Mouse (Mus musculus): ENCODE results near the gene Fbh1.

Gene Fbh1

GRCm38 (mm10) chr2:11718573-11718972 is 58.8 kb downstream of the Fbh1 start:
- DNase-seq (ENCODE audit: low spot score): no peak

- no peak for DNase-seq (ENCODE audit: low spot score)
Measured at GRCm38 (mm10) chr2:11714535-11714934, 62.8 kb downstream of the Fbh1 start.

GRCm38 (mm10) chr2:11713021-11713420 is 64.4 kb downstream of the Fbh1 start:
- DNase-seq (ENCODE audit: low spot score): no peak

DNA sequence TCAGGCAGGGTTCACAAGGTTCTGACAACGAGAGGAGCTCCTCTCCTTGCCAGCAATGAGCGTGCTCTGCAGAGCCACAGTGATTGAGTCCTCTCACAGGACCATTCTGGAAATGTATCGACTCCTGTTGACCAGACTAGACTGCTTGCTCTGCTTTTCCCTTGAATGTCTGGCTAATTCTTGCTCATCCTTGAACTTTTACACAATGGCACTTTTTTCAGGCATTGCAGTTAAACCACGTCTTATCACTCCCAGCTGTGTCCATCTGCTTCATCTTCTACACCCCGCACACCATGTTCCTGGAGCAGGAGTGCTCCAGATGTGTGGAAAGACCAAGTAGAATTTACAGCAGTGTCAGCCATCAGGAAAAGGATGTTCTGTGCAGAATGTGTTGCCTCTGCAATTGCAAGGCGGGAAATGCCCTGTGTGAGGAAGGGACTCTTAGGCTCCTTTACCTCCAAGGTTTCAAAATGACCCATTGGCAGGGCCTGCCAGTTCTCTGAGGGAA is 64.8 kb downstream of the Fbh1 start:
- no peak for DNase-seq (ENCODE audit: low spot score)

DNA sequence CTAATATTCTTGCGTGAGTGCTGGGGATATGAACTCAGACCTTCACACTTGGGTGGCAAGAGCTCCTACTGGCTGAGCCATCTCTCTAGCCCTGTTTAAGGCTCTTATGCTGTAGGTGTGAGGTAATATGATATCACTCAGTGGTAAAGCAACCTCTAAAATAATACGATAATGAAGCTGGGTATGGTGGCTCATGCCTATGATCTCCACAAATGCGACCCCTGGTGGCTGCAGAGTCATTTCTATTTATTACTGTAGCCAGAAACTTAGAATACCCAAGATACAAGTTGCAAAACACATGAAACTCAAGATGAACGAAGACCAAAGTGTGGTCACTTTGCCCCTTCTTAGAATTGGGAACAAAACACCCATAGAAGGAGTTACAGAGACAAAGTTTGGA is 67.3 kb downstream of the Fbh1 start:
- peak; percentile 51 for DNase-seq (ENCODE audit: low spot score)

DNA sequence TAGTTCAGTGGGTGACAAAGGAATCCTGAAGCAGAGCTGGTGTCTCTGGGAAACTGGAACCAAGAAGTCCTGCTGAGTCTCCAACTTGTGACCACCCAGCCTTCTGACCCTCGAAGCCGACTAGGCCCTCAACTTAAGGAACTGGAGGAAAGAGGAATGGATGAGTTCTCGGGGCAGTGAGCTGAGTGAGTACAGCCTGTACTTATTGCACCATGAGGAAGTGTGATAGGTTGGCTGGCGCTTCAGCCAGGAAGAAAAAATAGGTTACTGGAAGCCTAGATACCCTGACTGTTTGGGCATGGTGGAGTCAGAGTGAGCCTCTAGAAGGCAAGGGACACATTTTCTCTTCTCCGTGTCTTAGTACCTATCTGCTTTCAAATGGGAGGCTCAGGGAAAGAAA is 68.8 kb downstream of the Fbh1 start:
- DNase-seq (ENCODE audit: low spot score): no peak

GRCm38 (mm10) chr2:11706746-11707065 is 70.7 kb downstream of the Fbh1 start:
- DNase-seq (ENCODE audit: low spot score): no peak

DNA sequence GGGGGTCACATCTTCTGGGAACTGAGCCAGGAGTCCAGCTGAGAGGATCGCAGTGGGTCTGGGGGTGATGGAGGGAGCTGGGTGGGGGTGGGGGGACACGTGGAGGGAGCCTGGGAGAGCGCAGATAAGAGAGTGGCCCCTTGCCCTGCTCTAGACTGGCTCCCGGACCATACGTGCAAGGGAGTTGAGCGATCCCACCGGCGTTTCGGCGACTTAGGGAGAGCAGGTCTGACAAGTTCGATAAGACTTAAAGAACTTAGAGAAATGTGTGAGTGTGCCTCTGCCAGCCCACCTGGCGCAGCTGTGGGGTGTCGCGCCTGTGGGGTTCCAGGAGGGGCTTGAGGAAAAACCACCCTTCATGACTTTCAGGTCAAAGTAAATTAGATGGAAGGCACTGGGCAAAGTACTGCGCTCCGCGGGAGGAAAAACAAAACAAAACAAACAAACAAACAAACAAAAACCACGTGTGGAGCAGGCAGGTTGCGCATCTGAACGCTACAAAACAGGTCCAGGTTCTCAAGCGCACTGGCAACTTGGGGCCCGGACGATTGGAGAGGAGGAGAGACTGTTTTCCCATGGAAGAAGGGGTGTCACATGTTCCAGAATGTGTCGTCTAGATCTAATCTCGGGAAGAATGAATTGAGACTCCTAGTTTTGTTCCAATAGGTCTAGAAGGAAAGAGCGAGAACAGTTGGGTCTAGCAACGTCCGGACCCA is 71.2 kb downstream of the Fbh1 start:
- peak; percentile 9 for DNase-seq (ENCODE audit: low spot score)

DNA sequence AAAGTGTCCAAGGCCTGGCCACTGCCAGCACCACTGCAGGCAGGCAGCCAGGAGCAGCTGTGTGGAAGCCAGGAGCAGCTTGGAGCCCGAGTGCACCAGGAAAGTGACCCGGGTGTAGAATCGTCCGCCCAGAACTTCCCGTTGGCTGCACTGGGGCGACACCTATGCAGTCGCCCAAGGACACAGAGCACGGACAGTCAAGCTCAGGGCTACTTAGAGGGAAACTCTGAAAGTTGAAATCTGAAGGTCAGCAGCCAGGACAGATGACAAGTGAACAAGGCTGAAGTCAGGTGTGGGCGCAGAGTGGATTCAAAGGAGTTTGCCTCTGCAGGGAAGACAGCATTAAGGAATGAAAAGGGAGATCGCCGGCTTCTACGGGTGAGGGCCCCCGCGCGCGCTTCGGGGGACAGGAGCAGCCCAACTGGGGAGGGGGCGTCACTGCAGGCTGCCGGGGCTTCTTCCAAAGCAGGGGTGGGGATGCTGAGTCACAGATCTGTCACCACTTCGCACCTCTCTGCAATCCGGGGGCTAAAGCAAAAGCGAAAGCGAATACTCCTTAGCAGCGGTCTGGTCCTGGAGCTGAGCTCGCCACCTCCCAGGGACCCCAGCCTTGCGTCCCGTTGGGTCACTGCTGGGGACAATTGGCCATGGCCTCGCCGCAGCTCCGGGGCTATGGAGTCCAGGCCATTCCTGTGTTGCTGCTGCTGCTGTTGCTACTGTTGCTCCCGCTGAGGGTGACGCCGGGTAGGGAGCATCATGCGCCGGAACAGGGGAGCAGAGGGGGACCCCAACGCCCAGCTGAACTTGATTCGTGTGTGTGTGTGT is 72.0 kb downstream of the Fbh1 start, which contains the start of gene Il15ra:
Gene Il15ra (plus strand): TSS at position 90 of the 825 bp plus-strand sequence.
- DNase-seq (ENCODE audit: low spot score): peak; percentile 50

DNA sequence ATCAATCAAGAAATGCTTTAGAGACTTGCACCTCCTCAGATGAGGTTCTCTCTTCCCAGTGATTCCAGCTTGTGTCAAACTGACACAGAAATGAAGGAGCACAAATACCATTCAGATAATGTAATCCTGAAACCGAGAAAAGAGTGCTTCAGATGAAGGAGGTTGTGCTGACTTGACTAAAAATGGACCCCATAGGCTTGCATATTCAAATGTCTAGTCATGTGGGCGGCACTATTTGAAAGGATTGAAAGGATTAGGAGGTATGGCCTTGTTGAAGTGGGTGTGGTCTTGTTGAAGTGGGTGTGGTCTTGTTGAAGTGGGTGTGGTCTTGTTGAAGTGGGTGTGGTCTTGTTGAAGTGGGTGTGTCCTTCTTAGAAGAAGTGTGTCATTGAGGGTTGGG is 77.5 kb downstream of the Fbh1 start:
- no peak for DNase-seq (ENCODE audit: low spot score)

- DNase-seq (ENCODE audit: low spot score): no peak
Measured at GRCm38 (mm10) chr2:11698994-11699393, 78.4 kb downstream of the Fbh1 start.

GRCm38 (mm10) chr2:11695867-11696266 is 81.5 kb downstream of the Fbh1 start:
- no peak for DNase-seq (ENCODE audit: low spot score)

- DNase-seq (ENCODE audit: low spot score): no peak
Measured at GRCm38 (mm10) chr2:11694104-11694503, 83.3 kb downstream of the Fbh1 start.

GRCm38 (mm10) chr2:11693352-11693751 is 84.0 kb downstream of the Fbh1 start:
- no peak for DNase-seq (ENCODE audit: low spot score)

All from retina, embryonic 14.5 days (tissue).